Mouse (Mus musculus) gastrocnemius, postnatal 14 days (tissue): ENCODE data around the gene Rhob. TPM values are rescaled to one million over a fixed set of nuclear protein-coding genes. Genes with fewer than 3 reads are reported as not detected.
"Not testable (repeated sequence)": the region's sequence is repeated elsewhere in the genome, so short reads cannot be mapped to it uniquely, and the experiment has no call there.

ENCODE experiments used
- DNase-seq: peaks from one replicate; pipeline ENCODE4 v3.0.0; 2021; ENCODE audit warnings: mixed read lengths
- intact Hi-C: fragments of 180-260 bp; cut with DNase I; formaldehyde crosslinking; loops from one replicate; pipeline ENCODE4 v1.15.1; 2025; ENCODE audit warnings: low total_unique reads
- total RNA-seq, 2 experiments: library from RNA; stranded (reverse); gene quantifications; 2 replicates each; pipeline ENCODE4 v1.2.3; 2021

The Rhob gene
- total RNA-seq, 2 experiments from 2014 or later = 59.5 to 96.2 TPM

- DNase-seq = peak; percentile 74
- intact Hi-C loops = no loop called here
Observed at GRCm38 (mm10) chr12:8487959-8488651, 11.7 kb downstream of the Rhob start.

- DNase-seq = no peak
- intact Hi-C loops = no loop called here
Observed at GRCm38 (mm10) chr12:8487281-8487680, 12.5 kb downstream of the Rhob start.

- DNase-seq = no peak
- intact Hi-C loops = no loop called here
Observed at GRCm38 (mm10) chr12:8485247-8485646, 14.6 kb downstream of the Rhob start.

DNA sequence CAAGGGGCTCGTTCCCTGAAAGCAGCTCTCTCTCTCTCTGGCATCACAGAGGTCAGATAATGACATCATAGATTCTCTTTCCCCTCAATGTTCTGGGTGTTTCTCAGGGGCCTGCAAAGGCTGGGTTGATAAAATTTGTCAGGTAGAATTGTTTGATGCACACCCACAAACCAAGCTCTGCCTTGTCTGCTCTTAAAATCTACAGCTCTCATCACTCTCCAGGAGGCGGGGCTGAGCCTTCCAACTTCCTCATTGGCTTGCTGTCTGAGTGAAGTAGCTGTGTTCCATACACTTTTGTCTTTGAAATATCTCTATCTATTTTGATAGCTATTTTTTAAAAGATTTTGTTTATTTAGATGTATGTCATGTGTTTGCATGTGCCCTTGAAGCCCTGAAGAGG is 17.6 kb downstream of the Rhob start:
- intact Hi-C loops = no loop called here
- no peak for DNase-seq

DNA sequence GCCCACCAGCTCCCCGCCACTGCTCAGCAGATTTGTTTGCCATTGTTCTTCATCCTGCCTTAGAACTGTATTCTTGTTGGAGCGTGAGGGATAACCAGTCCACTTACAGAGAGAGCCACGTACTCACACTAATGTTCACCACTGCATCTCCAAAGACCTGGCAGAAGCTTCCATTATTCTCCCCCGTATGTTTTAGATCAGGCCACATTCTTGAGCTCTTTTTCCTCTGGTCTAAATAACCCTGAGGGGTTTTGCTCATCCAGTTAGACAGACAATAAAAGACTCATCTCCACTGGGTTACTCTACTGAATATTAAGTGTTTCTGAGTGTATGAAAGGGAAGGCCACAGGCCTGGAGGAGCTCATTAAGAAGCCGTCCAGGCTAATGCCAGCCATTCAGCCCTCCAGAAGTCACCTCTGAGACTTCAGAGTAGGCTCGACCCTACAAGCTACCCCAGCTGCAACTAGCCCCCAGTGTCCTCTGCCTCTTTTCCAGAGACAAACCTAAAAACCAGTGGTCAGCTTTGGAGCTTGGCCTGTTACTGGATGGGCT is 24.9 kb downstream of the Rhob start:
- no peak for DNase-seq
- intact Hi-C loops = no loop called here

- DNase-seq = no peak
- intact Hi-C loops = no loop called here
Observed at GRCm38 (mm10) chr12:8472591-8473358, 27.0 kb downstream of the Rhob start.

- no peak for DNase-seq
- intact Hi-C loops = no loop called here
Observed at GRCm38 (mm10) chr12:8472051-8472450, 27.8 kb downstream of the Rhob start.

GRCm38 (mm10) chr12:8470962-8471361 is 28.8 kb downstream of the Rhob start:
- intact Hi-C loops = no loop called here
- no peak for DNase-seq

- intact Hi-C loops = no loop called here
- DNase-seq = no peak
Observed at GRCm38 (mm10) chr12:8469742-8470494, 29.9 kb downstream of the Rhob start.

DNA sequence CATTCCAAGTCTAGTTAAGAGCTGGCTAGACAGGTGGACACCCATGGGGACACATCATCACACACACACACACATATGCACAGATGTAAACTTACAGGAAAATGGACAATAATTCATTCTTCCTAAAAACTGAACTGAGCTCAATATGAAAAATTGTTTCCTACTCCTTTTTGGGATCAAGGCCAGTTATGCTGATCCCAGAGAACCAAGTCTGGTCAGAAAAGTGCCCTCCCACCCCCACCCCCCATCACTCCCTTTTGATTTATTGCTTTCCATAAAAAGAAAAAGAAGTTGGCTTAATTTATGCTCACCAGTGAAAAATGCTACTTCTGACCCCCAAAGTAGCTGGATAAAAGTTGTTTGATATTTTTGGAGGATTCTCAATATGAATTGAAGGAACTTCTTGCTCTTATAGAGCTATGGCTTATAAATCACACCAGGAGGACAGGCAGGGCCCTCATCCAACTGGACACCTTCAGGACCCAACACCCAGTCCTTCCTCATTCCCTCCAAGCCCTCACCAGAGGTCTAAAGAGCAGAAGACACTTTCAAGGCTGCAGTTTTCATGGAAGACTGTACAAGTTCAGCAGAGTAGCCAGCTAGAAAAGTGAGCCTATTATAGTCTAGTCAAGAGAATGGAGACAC is 31.5 kb downstream of the Rhob start:
- DNase-seq = no peak
- intact Hi-C loops = no loop called here

DNA sequence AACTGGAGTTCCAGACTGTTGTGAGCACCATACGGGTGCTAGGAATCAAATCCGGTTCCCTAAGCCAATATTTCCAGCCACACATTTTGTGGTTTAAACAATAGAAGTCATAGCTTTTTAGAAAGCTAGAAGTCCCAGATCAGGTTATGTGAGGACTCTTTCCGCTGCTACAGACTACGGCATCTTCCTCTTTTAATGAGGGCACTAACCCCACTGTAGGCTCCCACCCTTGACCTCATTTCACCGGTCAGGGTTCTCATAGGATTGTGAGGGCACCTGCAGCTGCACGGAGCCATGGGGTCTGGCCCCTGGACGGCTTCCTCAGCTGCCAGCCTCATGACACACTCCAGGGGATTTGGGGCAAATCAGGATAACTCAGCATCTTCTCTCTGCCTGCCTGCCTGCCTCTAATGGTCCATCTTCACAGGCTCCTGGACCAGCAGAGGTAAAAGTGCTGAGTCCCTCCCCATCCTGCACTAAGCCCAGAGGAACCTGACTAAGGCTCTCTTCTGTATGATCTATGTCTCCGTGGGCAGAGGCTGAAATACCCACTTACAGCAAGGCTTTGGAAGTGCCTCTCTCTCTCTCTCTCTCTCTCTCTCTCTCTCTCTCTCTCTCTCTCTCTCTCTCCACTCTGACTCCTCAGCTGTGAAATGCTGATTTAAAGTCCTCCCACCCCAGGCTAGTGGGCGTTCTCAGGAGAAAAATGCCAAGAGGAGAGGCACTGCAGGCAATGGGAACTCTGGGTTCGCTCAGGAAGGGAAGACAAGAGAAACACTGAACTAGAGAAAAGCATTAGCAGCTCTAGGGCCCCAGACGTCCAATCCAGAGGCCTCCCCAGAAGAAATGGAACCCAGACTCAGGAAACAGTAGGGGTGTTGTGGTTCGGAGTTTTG is 32.5 kb downstream of the Rhob start:
- intact Hi-C loops = no loop called here
- DNase-seq = no peak

- intact Hi-C loops = no loop called here
- no peak for DNase-seq
Observed at GRCm38 (mm10) chr12:8465680-8466079, 34.1 kb downstream of the Rhob start.

- DNase-seq = no peak
- intact Hi-C loops = no loop called here
Observed at GRCm38 (mm10) chr12:8464961-8465360, 34.8 kb downstream of the Rhob start.

- no peak for DNase-seq
- intact Hi-C loops = no loop called here
Observed at GRCm38 (mm10) chr12:8463599-8464160, 36.1 kb downstream of the Rhob start.

GRCm38 (mm10) chr12:8462533-8462932 is 37.3 kb downstream of the Rhob start:
- intact Hi-C loops = no loop called here
- no peak for DNase-seq

DNA sequence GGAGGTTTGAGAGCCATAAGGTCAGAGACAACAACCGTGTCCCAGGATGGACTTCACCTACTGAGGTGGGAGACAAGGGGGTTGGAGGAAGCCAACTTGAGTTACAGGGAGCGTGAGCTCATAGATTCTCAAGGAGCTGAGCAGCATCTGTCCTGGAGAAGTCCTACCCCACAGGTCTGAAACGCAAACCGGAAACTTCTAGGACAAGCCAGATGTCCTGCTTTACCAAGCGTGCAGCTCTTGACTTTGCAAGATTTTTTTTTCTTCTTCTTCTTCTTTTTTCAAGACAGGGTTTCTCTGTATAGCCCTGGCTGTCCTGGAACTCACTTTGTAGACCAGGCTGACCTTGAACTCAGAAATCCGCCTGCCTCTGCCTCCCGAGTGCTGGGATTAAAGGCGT is 38.2 kb downstream of the Rhob start:
- DNase-seq, intact Hi-C loops: not testable (repeated sequence)

- intact Hi-C loops = no loop called here
- DNase-seq = no peak
Observed at GRCm38 (mm10) chr12:8458400-8458799, 41.4 kb downstream of the Rhob start.

GRCm38 (mm10) chr12:8457052-8457451 is 42.8 kb downstream of the Rhob start:
- intact Hi-C loops = no loop called here
- DNase-seq = no peak
